Mouse (Mus musculus): ENCODE results near the gene Ralbp1. TPM values are rescaled to one million over a fixed set of nuclear protein-coding genes. Genes with fewer than 3 reads are reported as not detected.

Gene Ralbp1
- polyA plus RNA-seq, 2 experiments, result 15.7 to 36.0 TPM

DNA sequence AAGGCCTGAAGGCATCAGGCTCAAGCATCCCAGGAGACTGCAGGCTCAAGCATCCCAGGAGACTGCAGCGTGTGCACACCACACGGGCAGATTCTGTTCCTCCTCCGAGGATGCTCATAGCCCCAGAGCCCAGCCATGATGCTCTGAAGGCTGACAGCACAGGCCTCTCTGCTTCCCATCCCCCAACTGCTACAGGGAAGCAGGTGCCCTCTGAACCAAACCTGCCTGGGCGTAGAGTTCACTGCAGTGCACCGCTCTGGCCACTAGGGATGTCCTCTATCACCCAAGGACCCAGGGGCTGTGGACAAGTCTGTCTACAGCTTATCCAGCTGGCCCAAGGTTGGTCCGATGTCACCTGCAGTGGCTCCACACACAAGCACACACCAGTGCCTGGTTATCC, 12.9 kb downstream of the Ralbp1 start:
- no peak overlapping the region for H3K4me3 ChIP-seq (ENCODE audit: insufficient read depth in 1 of 2, low read depth in 2 of 2, low read length in 2 of 2)
- no peak overlapping the region for H3K9ac ChIP-seq (replicated peaks)
- DNase-seq (ENCODE audit: low read depth in 3 of 3, low spot score in 3 of 3) (peak in 1 of 3 experiments; percentile 24), ATAC-seq (ENCODE audit: insufficient read depth) (peak; percentile 58; the same call in 1 of the 2 replicates)
- H3K9me3 ChIP-seq (ENCODE audit: control insufficient read depth, low read length), result no peaks in the 10 kb centered on the region
- TF ChIP-seq EP300 (IDR thresholded peaks at IDR 0.05; ENCODE audit: low read depth) (no peak), CTCF (IDR thresholded peaks at IDR 0.05; ENCODE audit: low read depth) (peak; percentile 89)
- H3K27ac ChIP-seq, result no peak overlapping the region
- no peaks in the 10 kb centered on the region for H3K36me3 ChIP-seq (replicated peaks; ENCODE audit: control insufficient read depth, insufficient read depth, low read depth)
- H3K27me3 ChIP-seq (ENCODE audit: control insufficient read depth, insufficient read depth, low read length), result no peaks in the 10 kb centered on the region
- peaks cover 0 to 2% of the 10 kb centered on the region in 2 experiments; a peak in 2 of 4 replicates for H3K4me1 ChIP-seq (replicated peaks; ENCODE audit: control insufficient read depth in 2 of 2, insufficient read depth in 2 of 2, low read length in 1 of 2)
- no peak overlapping the region for H3K4me2 ChIP-seq (ENCODE audit: low read depth)
- WGBS (ENCODE audit: insufficient replicate concordance), result 51% methylated on average over 6 of the region's 6 CpGs

- no peak overlapping the region for H3K27ac ChIP-seq
- WGBS (ENCODE audit: insufficient replicate concordance), result 31% methylated on average over 6 of the region's 6 CpGs
- no peak for TF ChIP-seq EP300 (IDR thresholded peaks at IDR 0.05; ENCODE audit: low read depth)
- TF ChIP-seq CTCF (IDR thresholded peaks at IDR 0.05; ENCODE audit: low read depth), result no peak
Observed at GRCm38 (mm10) chr17:65872051-65872450, 13.5 kb downstream of the Ralbp1 start.

DNA sequence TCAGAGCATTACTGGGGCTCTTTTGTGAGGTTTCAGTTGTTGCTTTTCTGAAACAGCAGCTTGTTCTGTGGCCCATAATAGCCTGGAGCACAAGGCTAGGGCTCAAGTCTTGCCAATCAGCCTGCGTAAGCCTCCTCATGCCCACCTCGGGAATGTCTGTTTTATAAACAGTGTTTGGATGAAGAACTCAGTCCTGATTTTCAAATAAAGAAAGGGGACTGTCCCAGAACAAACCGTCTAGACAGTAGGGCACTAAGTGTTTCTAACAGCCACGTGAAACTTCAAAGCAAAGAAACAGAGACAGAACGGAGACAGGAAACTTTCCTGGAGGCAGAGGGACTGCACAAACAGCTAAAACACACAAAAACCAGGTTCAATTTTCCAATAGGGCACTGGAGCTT, 14.0 kb downstream of the Ralbp1 start:
- Histone ChIP-seq H3K4me2 (ENCODE audit: low read depth) (no peak overlapping the region), H3K9me3 (ENCODE audit: control insufficient read depth, low read length) (no peaks in the 10 kb centered on the region), H3K4me3 (ENCODE audit: insufficient read depth in 1 of 2, low read depth in 2 of 2, low read length in 2 of 2) (no peak overlapping the region), H3K27me3 (ENCODE audit: control insufficient read depth, insufficient read depth, low read length) (no peaks in the 10 kb centered on the region), H3K36me3 (replicated peaks; ENCODE audit: control insufficient read depth, insufficient read depth, low read depth) (no peaks in the 10 kb centered on the region; the same call in 1 of the 2 replicates), H3K9ac (replicated peaks) (no peak overlapping the region), H3K27ac (no peak overlapping the region), H3K4me1 (replicated peaks; ENCODE audit: control insufficient read depth in 2 of 2, insufficient read depth in 2 of 2, low read length in 1 of 2) (peaks cover 0 to 2% of the 10 kb centered on the region in 2 experiments; a peak in 2 of 4 replicates)
- WGBS (ENCODE audit: insufficient replicate concordance), result 56% methylated on average over 5 of the region's 5 CpGs
- TF ChIP-seq CTCF (IDR thresholded peaks at IDR 0.05; ENCODE audit: low read depth) (no peak), EP300 (IDR thresholded peaks at IDR 0.05; ENCODE audit: low read depth) (no peak)
- no peak for ATAC-seq (ENCODE audit: insufficient read depth)
- DNase-seq (ENCODE audit: low read depth in 3 of 3, low spot score in 3 of 3), result no peak

More at GRCm38 (mm10) chr17:65872051-65872450, 13.5 kb downstream of the Ralbp1 start:
- Histone ChIP-seq H3K9me3 (ENCODE audit: control insufficient read depth, low read length) (no peaks in the 10 kb centered on the region), H3K36me3 (replicated peaks; ENCODE audit: control insufficient read depth, insufficient read depth, low read depth) (no peaks in the 10 kb centered on the region), H3K4me1 (replicated peaks; ENCODE audit: control insufficient read depth in 2 of 2, insufficient read depth in 2 of 2, low read length in 1 of 2) (peaks cover 0 to 2% of the 10 kb centered on the region in 2 experiments; a peak in 2 of 4 replicates), H3K4me2 (ENCODE audit: low read depth) (no peak overlapping the region), H3K9ac (replicated peaks) (no peak overlapping the region), H3K27me3 (ENCODE audit: control insufficient read depth, insufficient read depth, low read length) (no peaks in the 10 kb centered on the region), H3K4me3 (ENCODE audit: insufficient read depth in 1 of 2, low read depth in 2 of 2, low read length in 2 of 2) (no peak overlapping the region)
- ATAC-seq (ENCODE audit: insufficient read depth) (no peak), DNase-seq (ENCODE audit: low read depth in 3 of 3, low spot score in 3 of 3) (no peak)

GRCm38 (mm10) chr17:65870146-65870545, 15.5 kb downstream of the Ralbp1 start:
- Histone ChIP-seq H3K4me3 (ENCODE audit: insufficient read depth in 1 of 2, low read depth in 2 of 2, low read length in 2 of 2) (no peak overlapping the region), H3K27ac (no peak overlapping the region), H3K9ac (replicated peaks) (no peak overlapping the region), H3K36me3 (replicated peaks; ENCODE audit: control insufficient read depth, insufficient read depth, low read depth) (no peaks in the 10 kb centered on the region; the same call in 1 of the 2 replicates), H3K27me3 (ENCODE audit: control insufficient read depth, insufficient read depth, low read length) (no peaks in the 10 kb centered on the region), H3K9me3 (ENCODE audit: control insufficient read depth, low read length) (no peaks in the 10 kb centered on the region), H3K4me2 (ENCODE audit: low read depth) (no peak overlapping the region), H3K4me1 (replicated peaks; ENCODE audit: control insufficient read depth in 2 of 2, insufficient read depth in 2 of 2, low read length in 1 of 2) (peaks cover 0 to 2% of the 10 kb centered on the region in 2 experiments; a peak in 2 of 4 replicates)
- 40% methylated on average over 4 of the region's 4 CpGs for WGBS (ENCODE audit: insufficient replicate concordance)
- ATAC-seq (ENCODE audit: insufficient read depth) (peak; percentile 51; the same call in 1 of the 2 replicates), DNase-seq (ENCODE audit: low read depth in 3 of 3, low spot score in 3 of 3) (peak; percentile 54 to 63 (median 62))
- peak; percentile 93 for TF ChIP-seq CTCF (IDR thresholded peaks at IDR 0.05; ENCODE audit: low read depth)
- TF ChIP-seq EP300 (IDR thresholded peaks at IDR 0.05; ENCODE audit: low read depth), result no peak

DNA sequence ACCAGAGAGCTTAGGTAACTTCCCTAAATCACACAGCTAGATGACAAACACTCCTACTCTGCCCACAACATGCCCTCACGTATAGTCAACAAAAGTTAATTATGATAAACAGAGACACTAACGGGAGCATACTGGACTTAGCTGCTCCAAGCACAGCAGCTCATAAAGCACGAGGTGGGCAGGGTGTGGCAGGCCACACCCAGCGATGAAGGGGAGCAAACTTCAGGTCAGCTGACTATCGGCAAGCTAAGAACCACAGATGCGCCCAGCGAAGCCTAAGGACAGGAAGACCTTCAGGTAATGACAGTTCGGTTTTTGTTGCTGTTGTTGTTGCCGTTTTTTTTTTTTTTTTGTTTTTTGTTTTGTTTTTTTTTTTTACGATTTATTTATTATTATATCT, 15.9 kb downstream of the Ralbp1 start:
- DNase-seq (ENCODE audit: low read depth in 3 of 3, low spot score in 3 of 3) (no peak), ATAC-seq (ENCODE audit: insufficient read depth) (no peak; the same call in 1 of the 2 replicates)
- TF ChIP-seq CTCF (IDR thresholded peaks at IDR 0.05; ENCODE audit: low read depth) (no peak), EP300 (IDR thresholded peaks at IDR 0.05; ENCODE audit: low read depth) (no peak)
- H3K4me1 ChIP-seq (replicated peaks; ENCODE audit: control insufficient read depth in 2 of 2, insufficient read depth in 2 of 2, low read length in 1 of 2), result peaks cover 0 to 2% of the 10 kb centered on the region in 2 experiments; a peak in 2 of 4 replicates
- no peak overlapping the region for H3K9ac ChIP-seq (replicated peaks)
- no peaks in the 10 kb centered on the region; the same call in 1 of the 2 replicates for H3K36me3 ChIP-seq (replicated peaks; ENCODE audit: control insufficient read depth, insufficient read depth, low read depth)
- H3K4me2 ChIP-seq (ENCODE audit: low read depth), result no peak overlapping the region
- H3K27ac ChIP-seq, result no peak overlapping the region
- H3K9me3 ChIP-seq (ENCODE audit: control insufficient read depth, low read length), result no peaks in the 10 kb centered on the region
- H3K27me3 ChIP-seq (ENCODE audit: control insufficient read depth, insufficient read depth, low read length), result no peaks in the 10 kb centered on the region
- WGBS (ENCODE audit: insufficient replicate concordance), result 56% methylated on average over 10 of the region's 10 CpGs
- H3K4me3 ChIP-seq (ENCODE audit: insufficient read depth in 1 of 2, low read depth in 2 of 2, low read length in 2 of 2), result no peak overlapping the region
